Mouse (Mus musculus) stomach, embryonic 16.5 days (tissue): Measurements from ENCODE around the gene C1qbp. TPM values are rescaled to one million over a fixed set of nuclear protein-coding genes. Genes with fewer than 3 reads are reported as not detected.

Experiments
- ATAC-seq: fragments of 200-750 bp; cut with Nextera tagmentation; 2 replicates; pipeline ENCODE4 v1.8.0; 2017; ENCODE audit warnings: moderate number of reproducible peaks, moderate TSS enrichment; ENCODE audit not compliant: insufficient read depth, low FRiP score
- H3K27ac ChIP-seq: fragments of 300-500 bp; sonication (generic); 2 replicates; pipeline ENCODE4 v1.5.1; 2014; ENCODE audit warnings: low read length
- H3K27me3 ChIP-seq: fragments of 300-500 bp; sonication (generic); 2 replicates; pipeline ENCODE4 v1.6.1; 2014; ENCODE audit warnings: low read length, control low read depth, mixed read lengths; ENCODE audit not compliant: control insufficient read depth, insufficient read depth
- H3K36me3 ChIP-seq: fragments of 300-500 bp; sonication (generic); 2 replicates; pipeline ENCODE4 v1.6.1; 2014; ENCODE audit warnings: low read length; ENCODE audit not compliant: control insufficient read depth, insufficient read depth
- H3K4me1 ChIP-seq: fragments of 300-500 bp; sonication (generic); 2 replicates; pipeline ENCODE4 v1.6.1; 2014; ENCODE audit warnings: low read length, control low read depth, mixed read lengths; ENCODE audit not compliant: control insufficient read depth, insufficient read depth
- H3K4me2 ChIP-seq: fragments of 300-500 bp; sonication (generic); 2 replicates; pipeline ENCODE4 v1.6.1; 2014; ENCODE audit warnings: low read depth, low read length, mixed read lengths
- H3K4me3 ChIP-seq: fragments of 300-500 bp; sonication (generic); replicated peaks from 2 replicates; pipeline ENCODE4 v1.5.1; 2014; ENCODE audit warnings: mild to moderate bottlenecking, low read length
- H3K9ac ChIP-seq: fragments of 300-500 bp; sonication (generic); 2 replicates; pipeline ENCODE4 v1.6.1; 2014; ENCODE audit warnings: low read length
- H3K9me3 ChIP-seq: fragments of 300-500 bp; sonication (generic); replicated peaks from 2 replicates; pipeline ENCODE4 v1.6.1; 2016; ENCODE audit warnings: low read length, control low read depth; ENCODE audit not compliant: control insufficient read depth
- WGBS: fragments of 180-500 bp; shearing (Covaris S2); extraction: QIAGEN DNeasy Blood & Tissue Kit; methylation state at CpG from one replicate; pipeline ENCODE4 v1.1.7; 2014; 5-methylcytosine and 5-hydroxymethylcytosine counted together
- polyA plus RNA-seq: library from polyadenylated mRNA; unstranded; fragments of >200 nt; fragmentation: Nextera tagmentation; extraction: Ambion mirVana; gene quantifications from 2 replicates; pipeline ENCODE4 v1.2.1, GENCODE M21; 2015

The C1qbp gene
- 211 and 239 TPM in 2 replicates for polyA plus RNA-seq

DNA sequence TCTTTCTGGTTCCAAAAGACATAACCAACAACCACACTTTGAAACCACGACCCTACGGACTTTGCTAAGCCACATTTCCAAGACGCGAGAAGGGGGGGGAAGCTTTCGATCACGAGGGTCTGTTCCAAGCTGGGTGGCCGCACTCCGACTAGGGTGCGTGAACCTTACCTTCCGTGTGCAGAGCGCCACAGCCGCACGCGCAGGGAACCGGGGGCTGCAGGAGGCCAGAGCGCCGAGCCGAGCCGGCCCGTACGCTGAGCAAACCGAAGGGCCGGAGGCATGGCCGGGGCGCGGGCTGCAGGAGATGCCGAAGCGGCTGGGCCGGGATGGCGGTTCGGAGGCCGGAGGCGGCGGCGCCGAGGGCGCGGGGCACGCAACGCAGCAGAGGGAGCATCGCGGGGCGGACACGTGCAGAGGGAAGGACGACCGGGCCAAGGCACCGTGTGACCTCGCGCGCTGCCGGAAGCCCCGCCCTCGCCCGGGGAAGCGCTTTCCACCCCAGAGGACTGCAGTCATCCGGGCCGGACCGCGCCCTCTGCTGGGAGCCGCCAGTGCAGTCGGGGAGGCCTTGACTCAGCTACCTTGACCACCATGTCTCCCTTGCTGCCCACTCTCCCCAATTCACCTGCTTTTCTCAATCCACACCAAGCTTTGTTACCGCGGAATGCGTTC is at the start of gene C1qbp:
C1qbp (minus strand) TSS at position 470 of the 672 bp plus-strand sequence.
- H3K27ac ChIP-seq, result peak within 1 kb of the TSS; percentile 54; the same call in 1 of the 2 replicates
- under 1% methylated on average over 64 of the region's 64 CpGs for WGBS
- H3K36me3 ChIP-seq, result peaks cover 20% of the 10 kb centered on the region
- H3K4me3 ChIP-seq, result peak within 1 kb of the TSS; percentile 85
- peaks cover 8% of the 10 kb centered on the region; the same call in 1 of the 2 replicates for H3K4me1 ChIP-seq
- H3K27me3 ChIP-seq, result no peaks in the 10 kb centered on the region
- peak within 1 kb of the TSS; percentile 81 for H3K4me2 ChIP-seq
- peak within 1 kb of the TSS; percentile 94 for H3K9ac ChIP-seq
- ATAC-seq, result peak; percentile 96
- no peaks in the 10 kb centered on the region for H3K9me3 ChIP-seq

DNA sequence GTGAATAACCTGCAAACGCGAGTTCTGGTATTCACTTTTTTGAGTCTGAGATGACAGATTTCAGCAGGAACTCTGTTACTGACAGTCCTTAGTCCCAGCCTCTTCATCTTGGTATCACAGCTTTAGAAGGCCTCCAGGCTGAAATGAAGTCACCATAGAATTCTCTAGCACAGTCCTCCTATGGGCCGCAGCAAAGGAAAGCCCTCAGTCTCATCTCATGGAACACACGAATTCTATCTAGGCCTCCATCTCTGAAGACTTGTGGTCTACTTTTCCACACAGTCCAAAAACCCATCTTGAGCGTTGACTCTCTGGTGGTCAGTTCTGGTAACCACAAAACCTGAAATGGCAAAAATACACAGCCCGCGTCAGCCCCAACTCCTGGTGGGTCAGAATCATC is 49.2 kb upstream of the C1qbp start:
- peak overlapping the region; percentile 63 for H3K4me3 ChIP-seq
- H3K4me2 ChIP-seq, result peak overlapping the region; percentile 76
- WGBS, result 56% methylated on average over 7 of the region's 7 CpGs
- no peaks in the 10 kb centered on the region for H3K27me3 ChIP-seq
- no peak for ATAC-seq
- H3K9me3 ChIP-seq, result no peaks in the 10 kb centered on the region
- peaks cover 3% of the 10 kb centered on the region; the same call in 1 of the 2 replicates for H3K4me1 ChIP-seq
- no peaks in the 10 kb centered on the region for H3K36me3 ChIP-seq
- H3K27ac ChIP-seq, result no peak overlapping the region
- H3K9ac ChIP-seq, result peak overlapping the region; percentile 75

DNA sequence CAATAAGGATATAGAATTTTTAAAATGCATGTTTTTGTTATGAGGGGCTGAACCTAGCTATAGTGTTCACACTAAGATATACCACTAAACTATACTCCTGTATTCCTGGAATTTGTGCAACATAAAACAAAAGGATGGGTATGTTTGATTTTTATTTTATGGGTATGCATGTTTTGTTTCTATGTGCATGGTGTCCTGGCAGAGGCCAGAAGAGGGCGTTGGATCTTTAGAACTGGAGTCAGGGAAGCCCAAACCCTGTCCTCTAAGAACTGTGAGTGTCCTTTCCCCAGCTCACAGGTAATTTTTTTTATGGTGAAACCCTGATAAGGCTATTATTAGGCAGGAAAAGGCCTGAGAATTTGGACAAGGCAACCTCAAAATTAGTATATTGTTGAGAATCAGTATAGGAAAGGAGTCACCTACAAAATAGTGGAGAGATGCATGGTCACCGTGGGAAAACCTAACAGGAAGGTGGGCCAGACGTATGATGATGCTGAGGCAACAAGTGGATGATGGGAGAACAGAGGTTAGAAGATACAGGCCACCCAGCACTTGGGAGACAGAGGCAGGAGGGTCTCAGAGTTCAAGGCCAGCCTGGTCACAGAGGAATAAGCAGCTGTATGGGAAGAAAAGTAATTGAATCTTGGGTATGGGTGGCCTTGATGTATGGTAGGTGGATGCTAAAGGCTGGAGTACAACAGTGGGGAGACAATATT is 46.7 kb upstream of the C1qbp start:
- no peak overlapping the region for H3K27ac ChIP-seq
- no peak overlapping the region for H3K9ac ChIP-seq
- no peak overlapping the region for H3K4me3 ChIP-seq
- ATAC-seq, result no peak
- no peaks in the 10 kb centered on the region for H3K27me3 ChIP-seq
- H3K9me3 ChIP-seq, result no peaks in the 10 kb centered on the region
- H3K36me3 ChIP-seq, result peaks cover 15% of the 10 kb centered on the region
- peaks cover 3% of the 10 kb centered on the region; the same call in 1 of the 2 replicates for H3K4me1 ChIP-seq
- 80% methylated on average over 3 of the region's 3 CpGs for WGBS
- no peak overlapping the region for H3K4me2 ChIP-seq

DNA sequence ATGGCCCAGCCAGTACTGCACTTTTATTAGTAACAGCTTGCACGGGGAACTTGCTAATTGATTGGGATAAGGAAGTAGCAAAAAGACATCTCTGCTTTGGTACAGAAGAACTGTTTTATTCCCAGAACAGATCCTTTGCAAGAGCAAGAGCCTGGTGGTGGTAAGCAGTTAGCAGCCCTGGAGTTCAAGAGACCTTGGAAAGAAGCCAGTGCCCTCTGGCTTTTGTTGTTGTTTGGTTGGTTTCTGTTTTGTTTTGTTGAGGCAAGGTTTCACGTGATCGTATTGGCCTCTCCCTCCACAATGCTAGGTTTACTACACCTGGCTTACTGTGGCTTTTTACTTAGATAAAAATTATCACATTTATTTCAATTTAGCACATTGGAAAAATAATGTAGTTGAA is 45.5 kb upstream of the C1qbp start:
- no peak for ATAC-seq
- H3K4me3 ChIP-seq, result no peak overlapping the region

DNA sequence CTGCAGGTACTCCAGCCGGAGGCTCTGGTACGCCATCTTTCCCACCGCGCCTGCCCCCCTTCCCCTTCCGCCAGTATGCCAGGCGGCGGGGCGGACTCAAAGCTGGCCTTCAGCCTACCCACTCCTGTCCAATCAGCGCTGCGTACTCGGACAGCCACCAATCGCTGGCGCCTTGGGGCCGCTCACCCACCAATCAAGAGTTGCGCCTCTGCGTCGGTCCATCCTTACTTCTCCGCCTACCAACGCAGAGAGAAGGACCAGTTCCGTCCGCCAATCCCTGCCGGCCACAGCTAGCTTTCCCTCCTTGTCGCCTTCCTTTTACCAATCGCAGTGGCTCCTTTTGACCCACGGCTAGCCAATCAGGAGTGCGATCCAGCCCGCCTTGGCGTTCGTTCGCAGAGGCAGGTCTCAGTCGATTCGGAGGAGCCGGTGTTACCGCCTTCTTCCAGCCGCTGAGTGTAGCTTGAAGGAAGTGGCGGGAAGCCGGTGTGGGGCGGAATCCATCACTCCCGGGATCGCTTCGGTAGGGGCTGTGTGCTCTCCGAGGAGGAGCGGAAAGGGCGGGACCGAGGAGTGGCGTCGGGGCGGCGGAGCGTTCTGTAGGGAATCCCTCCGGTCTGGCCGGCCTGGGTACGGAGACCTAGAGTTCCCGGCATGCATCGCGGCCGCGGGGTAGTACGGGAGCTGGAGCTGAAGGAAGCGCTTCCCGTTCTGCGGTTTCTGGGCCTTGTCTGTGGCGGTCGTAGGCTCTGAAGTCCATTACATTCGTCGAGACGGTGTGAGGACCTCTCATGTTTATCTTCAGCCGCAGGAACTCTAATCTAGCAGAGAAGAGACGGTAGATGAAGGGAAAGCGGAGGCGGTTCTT is 36.6 kb upstream of the C1qbp start, which contains the start of the genes Mis12 and Derl2:
Mis12 (plus strand) TSS at position 411 of the 868 bp plus-strand sequence.
Derl2 (minus strand) TSS at position 641 of the 868 bp plus-strand sequence.
- H3K4me3 ChIP-seq, result peak within 1 kb of the TSS; percentile 98
- no peaks in the 10 kb centered on the region for H3K9me3 ChIP-seq
- H3K36me3 ChIP-seq, result no peaks in the 10 kb centered on the region
- under 1% methylated on average over 71 of the region's 71 CpGs for WGBS
- H3K4me1 ChIP-seq, result peaks cover 27% of the 10 kb centered on the region
- H3K9ac ChIP-seq, result peak within 1 kb of the TSS; percentile 98
- H3K27ac ChIP-seq, result peak within 1 kb of the TSS; percentile 96
- ATAC-seq, result peak; percentile 100
- no peaks in the 10 kb centered on the region for H3K27me3 ChIP-seq
- peak within 1 kb of the TSS; percentile 90 for H3K4me2 ChIP-seq

More for the DNA sequence above, 45.5 kb upstream of the C1qbp start:
- Histone ChIP-seq H3K4me2 (no peak overlapping the region), H3K4me1 (peaks cover 3% of the 10 kb centered on the region; the same call in 1 of the 2 replicates), H3K9me3 (no peaks in the 10 kb centered on the region), H3K9ac (no peak overlapping the region), H3K36me3 (peaks cover 15% of the 10 kb centered on the region), H3K27me3 (no peaks in the 10 kb centered on the region), H3K27ac (no peak overlapping the region)
- 72% methylated on average over 3 of the region's 3 CpGs for WGBS

DNA sequence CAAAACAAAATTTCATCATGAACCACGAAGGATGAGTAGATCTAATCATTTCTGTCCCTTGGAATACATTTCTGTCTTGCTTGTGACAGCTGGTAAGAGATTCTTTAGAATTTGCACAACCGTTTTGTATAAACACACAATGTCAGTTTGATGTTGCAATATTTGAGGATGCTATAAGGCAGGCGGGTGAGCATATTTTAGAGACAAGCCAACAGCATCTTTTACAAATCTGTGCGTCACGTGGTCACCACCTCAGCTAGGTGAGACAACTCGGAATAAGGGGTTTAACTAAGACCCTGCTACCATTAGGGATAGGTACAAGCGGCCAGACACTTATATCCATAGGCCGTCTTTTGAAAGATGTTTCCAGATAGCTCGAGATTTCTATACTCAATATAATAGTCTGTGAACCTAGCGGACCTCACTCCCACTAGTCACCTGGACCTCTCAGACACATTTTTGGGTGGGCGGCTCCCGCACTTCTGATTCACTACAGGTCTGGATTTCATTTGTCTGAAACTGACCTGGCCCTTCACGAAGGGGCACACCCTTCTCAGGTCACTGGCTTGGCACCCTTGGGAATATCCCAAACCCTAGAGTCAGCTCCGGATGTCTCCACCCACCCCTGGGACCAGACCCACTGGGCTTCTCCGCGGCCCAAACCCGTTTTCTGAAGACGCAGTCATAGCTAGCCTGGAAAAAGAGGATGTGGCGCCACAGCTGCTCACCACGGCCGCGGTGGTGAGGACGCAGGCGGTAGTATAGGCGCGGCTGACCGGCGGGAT is 35.8 kb upstream of the C1qbp start:
- 4% methylated on average over 28 of the region's 28 CpGs for WGBS

DNA sequence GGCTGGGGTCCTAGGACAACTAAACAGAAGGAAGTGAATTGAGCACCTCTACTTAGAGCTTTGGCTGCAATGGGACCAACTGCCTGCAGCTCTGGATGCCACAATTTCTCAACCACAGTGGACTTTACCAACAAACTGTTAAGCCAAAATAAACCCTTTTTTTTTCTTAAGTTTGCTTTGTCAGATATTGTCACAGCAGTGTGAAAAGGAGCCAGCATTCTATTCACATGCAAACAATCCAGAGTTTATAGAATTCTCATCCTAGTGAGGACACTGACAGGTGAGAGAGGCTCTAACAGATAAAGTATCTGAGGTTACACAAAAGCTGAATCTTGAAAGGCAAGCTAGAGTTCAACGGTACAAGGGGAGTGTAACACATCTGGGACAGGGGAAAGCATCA is 34.2 kb upstream of the C1qbp start:
- Histone ChIP-seq H3K4me3 (no peak overlapping the region), H3K4me1 (peaks cover 27% of the 10 kb centered on the region), H3K27me3 (no peaks in the 10 kb centered on the region), H3K9ac (no peak overlapping the region), H3K4me2 (no peak overlapping the region), H3K27ac (no peak overlapping the region), H3K36me3 (peaks cover 3% of the 10 kb centered on the region; the same call in 1 of the 2 replicates), H3K9me3 (no peaks in the 10 kb centered on the region)
- 86% methylated on average over 1 of the region's 1 CpGs for WGBS
- ATAC-seq, result no peak

More for the DNA sequence above, 35.8 kb upstream of the C1qbp start:
- no peaks in the 10 kb centered on the region for H3K36me3 ChIP-seq
- peaks cover 27% of the 10 kb centered on the region for H3K4me1 ChIP-seq
- peak; percentile 8; the same call in 1 of the 2 replicates for ATAC-seq
- no peaks in the 10 kb centered on the region for H3K27me3 ChIP-seq
- H3K4me2 ChIP-seq, result peak overlapping the region; percentile 90
- no peaks in the 10 kb centered on the region for H3K9me3 ChIP-seq
- H3K9ac ChIP-seq, result peak overlapping the region; percentile 98
- H3K4me3 ChIP-seq, result peak overlapping the region; percentile 98
- H3K27ac ChIP-seq, result peak overlapping the region; percentile 76

DNA sequence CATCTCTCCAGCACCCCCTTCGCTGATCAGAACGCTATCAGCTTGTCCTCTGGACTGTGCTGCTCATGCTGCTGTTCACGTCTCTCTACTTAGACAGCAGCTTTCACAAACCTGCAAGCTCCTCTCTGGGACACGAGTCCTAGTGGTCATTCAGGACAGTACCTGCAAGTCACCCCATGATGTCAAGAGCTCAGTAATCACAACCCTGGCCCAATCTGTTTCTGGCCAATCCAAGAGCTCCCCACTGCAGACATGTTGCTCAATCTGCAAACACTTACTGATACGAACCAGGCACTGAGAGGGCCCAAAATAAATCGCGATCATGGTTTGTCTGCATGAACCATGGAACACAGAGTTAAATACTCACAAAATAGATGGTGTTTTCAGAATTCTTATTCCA is 29.9 kb upstream of the C1qbp start:
- peaks cover 24% of the 10 kb centered on the region for H3K36me3 ChIP-seq

More for the DNA sequence above, 29.9 kb upstream of the C1qbp start:
- no peaks in the 10 kb centered on the region for H3K27me3 ChIP-seq
- no peak overlapping the region for H3K4me2 ChIP-seq
- no peak overlapping the region for H3K27ac ChIP-seq
- 96% methylated on average over 7 of the region's 7 CpGs for WGBS
- H3K9ac ChIP-seq, result no peak overlapping the region
- ATAC-seq, result no peak
- peaks cover 12% of the 10 kb centered on the region for H3K4me1 ChIP-seq
- H3K9me3 ChIP-seq, result no peaks in the 10 kb centered on the region
- H3K4me3 ChIP-seq, result no peak overlapping the region
